Mouse (Mus musculus) neural tube, embryonic 11.5 days (tissue): ENCODE data around the gene Slc18a3. TPM values are rescaled to one million over a fixed set of nuclear protein-coding genes. Genes with fewer than 3 reads are reported as not detected.

Source experiments
- ATAC-seq: fragments of 200-750 bp; cut with Nextera tagmentation; 2 replicates; pipeline ENCODE4 v1.8.0; 2017; ENCODE audit warnings: moderate number of reproducible peaks, mild to moderate bottlenecking, moderate TSS enrichment, moderate library complexity; ENCODE audit not compliant: insufficient read depth, low FRiP score, low TSS enrichment
- DNase-seq: peaks from one replicate; pipeline ENCODE4 v3.0.0-alpha.2; 2015; ENCODE audit warnings: low spot score
- H3K27ac ChIP-seq: fragments of 300-500 bp; sonication (generic); 2 replicates; pipeline ENCODE4 v1.5.1; 2014; ENCODE audit warnings: low read depth, mild to moderate bottlenecking, low read length
- H3K27me3 ChIP-seq: fragments of 300-500 bp; sonication (generic); 2 replicates; pipeline ENCODE4 v1.6.1; 2014; ENCODE audit warnings: mild to moderate bottlenecking, low read length, mixed read lengths; ENCODE audit not compliant: control insufficient read depth, insufficient read depth
- H3K36me3 ChIP-seq: fragments of 300-500 bp; sonication (generic); 2 replicates; pipeline ENCODE4 v1.6.1; 2014; ENCODE audit warnings: mild to moderate bottlenecking, low read length, moderate library complexity, mixed read lengths; ENCODE audit not compliant: control insufficient read depth, insufficient read depth
- H3K4me1 ChIP-seq: fragments of 300-500 bp; sonication (generic); 2 replicates; pipeline ENCODE4 v1.6.1; 2014; ENCODE audit warnings: low read length, mixed read lengths; ENCODE audit not compliant: control insufficient read depth, insufficient read depth
- H3K4me2 ChIP-seq: fragments of 300-500 bp; sonication (generic); 2 replicates; pipeline ENCODE4 v1.6.1; 2014; ENCODE audit warnings: low read depth, mild to moderate bottlenecking, moderate library complexity
- H3K4me3 ChIP-seq: fragments of 300-500 bp; sonication (generic); 2 replicates; pipeline ENCODE4 v1.5.1; 2014; ENCODE audit warnings: low read depth, low read length
- H3K9ac ChIP-seq: fragments of 300-500 bp; sonication (generic); 2 replicates; pipeline ENCODE4 v1.6.1; 2014; ENCODE audit warnings: mild to moderate bottlenecking, low read length
- H3K9me3 ChIP-seq: fragments of 300-500 bp; sonication (generic); 2 replicates; pipeline ENCODE4 v1.6.1; 2016; ENCODE audit warnings: low read length; ENCODE audit not compliant: control insufficient read depth
- WGBS: fragments of 180-500 bp; shearing (Covaris S2); extraction: QIAGEN DNeasy Blood & Tissue Kit; methylation state at CpG from one replicate; pipeline ENCODE4 v1.1.7; 2014; 5-methylcytosine and 5-hydroxymethylcytosine counted together
- polyA plus RNA-seq: library from polyadenylated mRNA; unstranded; fragments of >200 nt; fragmentation: Nextera tagmentation; extraction: Ambion mirVana; gene quantifications from 2 replicates; pipeline ENCODE4 v1.2.1, GENCODE M21; 2014

Slc18a3 gene
- 20.3 and 27.9 TPM in 2 replicates for polyA plus RNA-seq

DNA sequence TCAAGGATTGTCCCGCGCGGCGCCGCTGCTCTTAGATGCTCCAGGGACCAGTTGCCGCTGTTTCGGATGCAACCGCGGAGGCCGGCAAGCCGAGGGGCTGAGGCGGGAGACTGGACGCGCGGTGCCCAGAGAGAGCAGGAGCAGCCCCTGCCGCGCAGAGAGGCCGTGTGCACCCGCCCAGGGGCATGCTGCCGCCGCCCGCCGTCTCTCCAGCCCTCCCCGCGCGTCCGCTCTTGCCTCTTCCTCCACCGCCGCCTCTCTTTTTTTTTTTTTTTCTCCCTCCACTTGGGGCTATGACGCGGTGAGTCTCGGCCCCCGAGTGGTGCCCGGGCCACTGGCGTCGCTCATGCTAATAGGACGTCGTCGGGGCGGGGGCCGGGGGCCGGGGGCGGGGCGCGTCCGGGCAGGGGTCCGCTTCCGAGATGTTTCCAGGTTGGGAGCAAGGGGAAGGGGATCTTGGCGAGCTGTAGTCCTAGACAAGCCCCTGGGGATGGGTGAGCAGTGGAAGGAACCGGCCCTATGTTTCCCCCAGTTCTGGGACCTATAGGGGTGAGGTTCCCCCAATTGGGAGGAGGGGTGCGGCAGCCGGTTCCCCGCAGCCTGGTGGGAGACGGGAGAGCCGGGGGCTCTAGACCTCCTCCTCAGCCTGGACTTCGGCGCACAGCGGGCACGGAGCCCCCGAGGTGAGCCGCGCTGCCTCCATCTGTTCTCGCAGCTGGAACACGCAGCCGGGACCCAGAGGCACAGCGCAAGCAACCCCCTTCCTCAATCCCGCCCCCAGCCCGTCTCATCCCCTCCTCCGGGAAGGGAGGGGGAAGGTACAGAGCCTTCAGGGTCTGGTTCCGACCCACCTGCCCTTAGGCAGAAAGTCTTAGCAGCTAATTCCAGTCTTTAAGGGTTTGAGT lies at the start of gene Slc18a3:
Gene Slc18a3, minus strand, starts transcription at position 250 of the 905 bp plus-strand sequence.
- peak within 1 kb of the TSS; percentile 35 for H3K9ac ChIP-seq
- no peaks in the 10 kb centered on the region for H3K36me3 ChIP-seq
- peak within 1 kb of the TSS; percentile 49 for H3K4me2 ChIP-seq
- peak within 1 kb of the TSS; percentile 35 for H3K4me3 ChIP-seq
- under 1% methylated on average over 63 of the region's 70 CpGs for WGBS
- H3K27ac ChIP-seq: peak within 1 kb of the TSS; percentile 50
- H3K4me1 ChIP-seq: peaks cover 11% of the 10 kb centered on the region
- H3K27me3 ChIP-seq: peaks cover 76% of the 10 kb centered on the region
- ATAC-seq (peak; percentile 48), DNase-seq (peak; percentile 45)
- no peaks in the 10 kb centered on the region for H3K9me3 ChIP-seq

DNA sequence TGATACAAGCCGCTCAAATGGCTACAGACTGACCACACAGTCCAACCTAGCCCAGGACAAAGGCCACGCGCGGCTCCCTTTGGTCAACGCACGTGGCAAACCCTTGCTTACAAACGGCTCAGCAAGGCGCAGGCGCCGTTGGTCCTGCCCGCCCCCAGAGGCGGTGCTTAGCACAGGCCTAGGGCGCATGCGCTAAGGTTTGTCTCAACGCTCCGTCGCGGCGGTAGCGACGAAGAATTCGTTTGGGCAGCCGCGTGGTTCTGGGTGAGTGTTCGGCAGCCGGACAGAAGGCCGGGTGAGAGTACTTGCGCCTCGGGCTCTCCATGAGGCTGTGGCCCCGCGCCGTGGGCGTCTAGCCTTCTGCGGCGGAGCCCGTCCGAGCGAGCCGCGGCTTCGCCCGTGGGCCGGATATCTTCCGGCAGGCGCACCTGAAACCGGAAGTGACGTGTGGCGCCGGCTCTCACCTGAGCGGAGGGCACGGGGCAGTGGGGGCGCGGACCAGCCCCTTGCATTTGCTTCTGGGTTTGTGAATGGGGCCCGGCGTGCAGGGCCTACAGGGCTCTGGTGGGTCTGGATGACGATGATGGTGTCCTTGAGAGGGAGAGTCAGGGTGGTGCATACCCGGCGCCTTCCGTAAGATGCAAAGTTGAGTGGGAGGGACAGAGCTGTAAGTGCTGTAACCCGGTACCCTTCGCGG lies 48.8 kb upstream of the Slc18a3 start, which contains the start of gene Ercc6:
Gene Ercc6, plus strand, starts transcription at position 186 of the 697 bp plus-strand sequence.
- Histone ChIP-seq H3K9me3 (no peaks in the 10 kb centered on the region), H3K4me2 (peak within 1 kb of the TSS; percentile 81), H3K27me3 (no peaks in the 10 kb centered on the region), H3K9ac (peak within 1 kb of the TSS; percentile 68), H3K4me3 (peak within 1 kb of the TSS; percentile 65), H3K36me3 (peaks cover 7% of the 10 kb centered on the region; the same call in 1 of the 2 replicates), H3K4me1 (no peaks in the 10 kb centered on the region; the same call in 1 of the 2 replicates), H3K27ac (0 out of 2 replicates have a peak within 1 kb of the TSS, but pooled peaks have one; percentile 6)
- DNase-seq: peak; percentile 97
- WGBS: under 1% methylated on average over 61 of the region's 62 CpGs
- ATAC-seq: peak; percentile 91

DNA sequence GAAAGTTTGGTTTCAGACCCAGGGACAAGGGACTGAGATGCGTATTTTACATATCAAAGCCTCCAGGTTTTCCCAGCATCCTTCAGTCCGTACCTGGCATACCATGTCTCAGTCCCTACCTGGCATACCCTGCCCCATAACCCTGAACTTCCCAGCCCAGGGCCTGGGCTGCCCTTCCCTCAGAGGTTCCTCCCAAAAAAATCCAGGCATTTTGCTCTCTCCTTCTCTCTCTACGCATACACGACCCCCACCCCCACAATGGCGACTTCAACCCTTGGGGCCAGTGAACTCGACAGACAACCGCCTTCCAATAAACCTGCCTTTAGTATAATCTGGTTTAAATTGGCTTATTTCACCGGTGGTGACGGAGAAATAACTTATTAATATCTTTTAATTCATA lies 48.3 kb upstream of the Slc18a3 start:
- DNase-seq (no peak), ATAC-seq (0 out of 2 replicates have a peak, but pooled peaks have one; percentile 28)
- no peak overlapping the region for H3K27ac ChIP-seq
- H3K4me1 ChIP-seq: no peaks in the 10 kb centered on the region; the same call in 1 of the 2 replicates
- no peak overlapping the region for H3K9ac ChIP-seq
- H3K36me3 ChIP-seq: peaks cover 7% of the 10 kb centered on the region; the same call in 1 of the 2 replicates
- H3K4me3 ChIP-seq: peak overlapping the region; percentile 65
- no peaks in the 10 kb centered on the region for H3K9me3 ChIP-seq
- peak overlapping the region; percentile 81; the same call in 1 of the 2 replicates for H3K4me2 ChIP-seq
- 46% methylated on average over 9 of the region's 9 CpGs for WGBS
- no peaks in the 10 kb centered on the region for H3K27me3 ChIP-seq

DNA sequence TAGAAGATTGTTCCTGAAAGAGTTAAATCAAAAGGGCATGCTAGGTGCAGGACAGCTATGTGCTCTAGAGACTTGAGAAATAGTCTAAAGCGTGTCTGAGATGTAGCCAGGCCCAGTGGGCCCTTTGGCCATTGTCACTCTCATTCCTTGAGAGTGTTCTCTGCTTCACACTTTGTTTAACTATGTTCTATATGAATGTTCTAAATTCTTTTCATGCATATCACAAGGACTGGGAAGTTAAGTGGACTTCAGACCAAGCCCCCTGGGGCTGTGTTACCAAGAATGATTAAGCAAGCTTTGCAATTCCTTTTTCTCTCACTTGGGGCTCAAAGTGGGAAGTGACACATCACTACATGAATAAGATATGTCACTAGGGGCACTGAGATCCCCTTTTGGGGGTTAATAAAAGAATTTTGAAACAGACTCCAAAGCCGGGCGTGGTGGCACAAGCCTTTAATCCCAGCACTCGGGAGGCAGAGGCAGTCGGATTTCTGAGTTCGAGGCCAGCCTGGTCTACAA lies 44.9 kb upstream of the Slc18a3 start:
- no peak overlapping the region for H3K27ac ChIP-seq
- no peak overlapping the region for H3K4me2 ChIP-seq
- DNase-seq (no peak), ATAC-seq (no peak)
- WGBS: 87% methylated on average over 6 of the region's 6 CpGs
- no peak overlapping the region for H3K4me3 ChIP-seq
- no peaks in the 10 kb centered on the region for H3K36me3 ChIP-seq
- no peaks in the 10 kb centered on the region; the same call in 1 of the 2 replicates for H3K4me1 ChIP-seq
- H3K9me3 ChIP-seq: no peaks in the 10 kb centered on the region
- no peak overlapping the region for H3K9ac ChIP-seq
- H3K27me3 ChIP-seq: no peaks in the 10 kb centered on the region

GRCm38 (mm10) chr14:32508105-32508835 lies 43.6 kb upstream of the Slc18a3 start:
- no peaks in the 10 kb centered on the region for H3K27me3 ChIP-seq
- no peak overlapping the region for H3K4me2 ChIP-seq
- DNase-seq: no peak
- ATAC-seq: no peak
- H3K9ac ChIP-seq: no peak overlapping the region
- no peaks in the 10 kb centered on the region for H3K4me1 ChIP-seq
- no peak overlapping the region for H3K27ac ChIP-seq
- H3K9me3 ChIP-seq: no peaks in the 10 kb centered on the region
- H3K36me3 ChIP-seq: no peaks in the 10 kb centered on the region
- H3K4me3 ChIP-seq: no peak overlapping the region
- WGBS: 78% methylated on average over 10 of the region's 10 CpGs

DNA sequence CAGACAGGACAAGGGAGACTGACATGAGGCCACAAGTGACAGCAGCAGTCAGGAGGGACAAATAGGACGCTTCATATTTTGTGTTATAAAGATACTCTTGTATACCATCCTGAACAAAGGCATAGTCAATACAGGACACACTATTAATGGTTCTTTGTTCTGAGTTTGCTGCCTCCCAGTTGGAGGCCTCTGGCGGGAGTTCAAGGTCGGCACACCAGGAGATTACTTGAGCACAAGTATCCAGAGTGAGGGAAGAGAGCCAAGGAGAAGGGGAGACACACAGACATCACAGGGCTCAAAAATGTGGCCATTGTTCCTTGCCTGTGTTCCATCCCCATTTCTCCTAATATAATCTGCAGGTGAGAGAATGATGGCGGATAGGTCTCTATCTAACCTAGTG lies 42.6 kb upstream of the Slc18a3 start:
- no peak for ATAC-seq
- no peak overlapping the region for H3K9ac ChIP-seq
- no peak overlapping the region for H3K27ac ChIP-seq

DNA sequence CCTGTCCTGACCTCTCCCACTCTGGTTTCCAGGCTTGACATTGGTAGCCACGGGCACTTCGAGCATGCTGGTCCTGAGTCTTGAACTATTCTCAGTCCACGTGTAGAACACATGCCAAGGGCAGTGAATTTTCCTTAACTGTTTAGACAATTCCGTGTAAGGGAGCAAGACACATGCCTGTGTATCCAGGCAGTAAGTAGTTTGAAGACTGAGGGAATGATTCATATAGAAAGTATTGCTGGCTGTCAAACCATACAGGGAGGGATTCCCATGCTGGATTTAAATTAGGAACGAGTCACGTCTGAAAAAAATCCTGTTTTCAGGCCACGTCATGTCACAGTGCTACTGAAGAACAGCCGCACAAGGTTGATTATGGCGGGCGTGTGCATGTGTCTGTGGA lies 41.7 kb upstream of the Slc18a3 start:
- DNase-seq (no peak), ATAC-seq (no peak)
- Histone ChIP-seq H3K27me3 (no peaks in the 10 kb centered on the region), H3K27ac (no peak overlapping the region), H3K9ac (no peak overlapping the region), H3K4me2 (no peak overlapping the region), H3K4me3 (no peak overlapping the region), H3K36me3 (no peaks in the 10 kb centered on the region), H3K4me1 (no peaks in the 10 kb centered on the region), H3K9me3 (no peaks in the 10 kb centered on the region)
- WGBS: 91% methylated on average over 10 of the region's 10 CpGs

More for the DNA sequence above, 42.6 kb upstream of the Slc18a3 start:
- Histone ChIP-seq H3K4me1 (no peaks in the 10 kb centered on the region), H3K4me3 (no peak overlapping the region), H3K36me3 (no peaks in the 10 kb centered on the region), H3K4me2 (no peak overlapping the region), H3K27me3 (no peaks in the 10 kb centered on the region), H3K9me3 (no peaks in the 10 kb centered on the region)
- DNase-seq: no peak
- WGBS: 86% methylated on average over 4 of the region's 4 CpGs

DNA sequence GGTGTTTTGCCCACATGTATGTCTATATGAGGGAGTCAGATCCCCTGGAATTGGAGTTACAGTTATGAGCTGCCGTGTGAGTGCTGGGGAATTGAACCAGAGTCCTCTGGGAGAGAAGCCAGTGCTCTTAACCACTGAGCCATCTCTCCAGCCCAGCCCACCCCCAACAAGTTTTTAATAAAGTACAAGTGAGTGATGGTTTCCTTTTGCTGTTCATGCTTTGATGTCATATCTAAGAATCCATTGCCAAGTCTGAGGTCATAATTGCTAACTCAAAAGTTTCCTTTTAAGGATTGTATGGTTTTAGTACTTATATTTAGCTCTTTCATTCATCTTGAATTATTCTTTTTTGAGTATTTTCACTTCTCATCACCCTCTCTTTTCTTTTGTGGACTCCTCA lies 39.2 kb upstream of the Slc18a3 start:
- no peak for ATAC-seq
- Histone ChIP-seq H3K4me1 (no peaks in the 10 kb centered on the region), H3K36me3 (no peaks in the 10 kb centered on the region), H3K4me3 (no peak overlapping the region), H3K4me2 (no peak overlapping the region), H3K9me3 (no peaks in the 10 kb centered on the region), H3K27me3 (no peaks in the 10 kb centered on the region), H3K27ac (no peak overlapping the region), H3K9ac (no peak overlapping the region)
- no peak for DNase-seq
- 94% methylated on average over 1 of the region's 1 CpGs for WGBS
